Mouse (Mus musculus) embryonic facial prominence, embryonic 13.5 days (tissue): ENCODE measurements around the gene A1bg. TPM values are rescaled to one million over a fixed set of nuclear protein-coding genes. Genes with fewer than 3 reads are reported as not detected.

Experiments used
- ATAC-seq: fragments of 200-750 bp; cut with Nextera tagmentation; 2 replicates; pipeline ENCODE4 v1.8.0; 2017; ENCODE audit warnings: low read depth; ENCODE audit not compliant: insufficient number of reproducible peaks, insufficient read depth, low FRiP score, low TSS enrichment
- H3K27ac ChIP-seq: fragments of 300-500 bp; sonication (generic); 2 replicates; pipeline ENCODE4 v1.5.1; 2015; ENCODE audit warnings: moderate library complexity, mild to moderate bottlenecking, inconsistent platforms
- H3K27me3 ChIP-seq: fragments of 300-500 bp; sonication (generic); 2 replicates; pipeline ENCODE4 v1.6.1; 2015; ENCODE audit warnings: mild to moderate bottlenecking, inconsistent platforms
- H3K36me3 ChIP-seq: fragments of 300-500 bp; sonication (generic); 2 replicates; pipeline ENCODE4 v1.6.1; 2015; ENCODE audit warnings: mild to moderate bottlenecking, inconsistent platforms
- H3K4me1 ChIP-seq: fragments of 300-500 bp; sonication (generic); 2 replicates; pipeline ENCODE4 v1.6.1; 2015; ENCODE audit warnings: inconsistent platforms
- H3K4me2 ChIP-seq: fragments of 300-500 bp; sonication (generic); 2 replicates; pipeline ENCODE4 v1.6.1; 2015; ENCODE audit warnings: moderate library complexity, mild to moderate bottlenecking, inconsistent platforms
- H3K4me3 ChIP-seq: fragments of 300-500 bp; sonication (generic); 2 replicates; pipeline ENCODE4 v1.5.1; 2015; ENCODE audit warnings: mild to moderate bottlenecking, inconsistent platforms
- H3K9ac ChIP-seq: fragments of 300-500 bp; sonication (generic); 2 replicates; pipeline ENCODE4 v1.6.1; 2015; ENCODE audit warnings: mild to moderate bottlenecking, inconsistent platforms
- H3K9me3 ChIP-seq: fragments of 300-500 bp; sonication (generic); 2 replicates; pipeline ENCODE4 v1.6.1; 2016; ENCODE audit warnings: inconsistent platforms
- WGBS: fragments of 180-500 bp; shearing (Covaris S2); methylation state at CpG from one replicate; pipeline ENCODE4 v1.1.7; 2015; ENCODE audit warnings: mixed read lengths; 5-methylcytosine and 5-hydroxymethylcytosine counted together
- polyA plus RNA-seq: library from polyadenylated mRNA; unstranded; fragments of >200 nt; fragmentation: Nextera tagmentation; extraction: Ambion mirVana; gene quantifications from 2 replicates; pipeline ENCODE4 v1.2.1, GENCODE M21; 2015

The A1bg gene
- polyA plus RNA-seq: not detected in 2 replicates

- no peaks in the 10 kb centered on the region for H3K36me3 ChIP-seq
- H3K9ac ChIP-seq: no peak within 1 kb of the TSS
- no peak within 1 kb of the TSS for H3K4me3 ChIP-seq
- no peaks in the 10 kb centered on the region for H3K27me3 ChIP-seq
- H3K4me2 ChIP-seq: no peak within 1 kb of the TSS
- no peak within 1 kb of the TSS for H3K27ac ChIP-seq
- no peak for ATAC-seq
- H3K4me1 ChIP-seq: no peaks in the 10 kb centered on the region
- no peaks in the 10 kb centered on the region for H3K9me3 ChIP-seq
Observed at GRCm38 (mm10) chr15:60922912-60923311, at the start of gene A1bg. Gene A1bg, minus strand, starts transcription at chr15:60923012.

GRCm38 (mm10) chr15:60968549-60968861 is 45.7 kb upstream of the A1bg start:
- Histone ChIP-seq H3K36me3 (no peaks in the 10 kb centered on the region), H3K4me1 (no peaks in the 10 kb centered on the region), H3K4me2 (no peak overlapping the region), H3K27ac (no peak overlapping the region), H3K4me3 (no peak overlapping the region), H3K9ac (no peak overlapping the region), H3K27me3 (no peaks in the 10 kb centered on the region), H3K9me3 (no peaks in the 10 kb centered on the region)
- no peak for ATAC-seq
- 78% methylated on average over 1 of the region's 1 CpGs for WGBS

GRCm38 (mm10) chr15:60967841-60968548 is 45.2 kb upstream of the A1bg start:
- no peaks in the 10 kb centered on the region for H3K4me1 ChIP-seq
- no peak overlapping the region for H3K27ac ChIP-seq
- H3K9ac ChIP-seq: no peak overlapping the region
- no peaks in the 10 kb centered on the region for H3K27me3 ChIP-seq
- no peak overlapping the region for H3K4me2 ChIP-seq
- WGBS: 75% methylated on average over 9 of the region's 9 CpGs
- no peak overlapping the region for H3K4me3 ChIP-seq
- no peaks in the 10 kb centered on the region for H3K9me3 ChIP-seq
- no peak for ATAC-seq
- H3K36me3 ChIP-seq: no peaks in the 10 kb centered on the region

- H3K27me3 ChIP-seq: no peaks in the 10 kb centered on the region
- no peak overlapping the region for H3K4me2 ChIP-seq
- H3K9me3 ChIP-seq: no peaks in the 10 kb centered on the region
- no peak overlapping the region for H3K9ac ChIP-seq
- no peak for ATAC-seq
- H3K36me3 ChIP-seq: no peaks in the 10 kb centered on the region
- no peak overlapping the region for H3K4me3 ChIP-seq
- H3K4me1 ChIP-seq: no peaks in the 10 kb centered on the region
- WGBS: 53% methylated on average over 4 of the region's 4 CpGs
- H3K27ac ChIP-seq: no peak overlapping the region
Observed at GRCm38 (mm10) chr15:60925686-60926085, 2.9 kb upstream of the A1bg start.

GRCm38 (mm10) chr15:60903763-60904697 is 18.8 kb downstream of the A1bg start:
- WGBS: 63% methylated on average over 6 of the region's 6 CpGs
- ATAC-seq: no peak
- H3K9ac ChIP-seq: no peak overlapping the region

GRCm38 (mm10) chr15:60898187-60898965 is 24.4 kb downstream of the A1bg start:
- H3K36me3 ChIP-seq: no peaks in the 10 kb centered on the region
- 59% methylated on average over 6 of the region's 6 CpGs for WGBS
- no peak for ATAC-seq

More at GRCm38 (mm10) chr15:60903763-60904697, 18.8 kb downstream of the A1bg start:
- Histone ChIP-seq H3K9me3 (no peaks in the 10 kb centered on the region), H3K36me3 (no peaks in the 10 kb centered on the region), H3K4me2 (no peak overlapping the region), H3K27ac (no peak overlapping the region), H3K4me1 (no peaks in the 10 kb centered on the region), H3K27me3 (no peaks in the 10 kb centered on the region), H3K4me3 (no peak overlapping the region)

GRCm38 (mm10) chr15:60896040-60896439 is 26.8 kb downstream of the A1bg start:
- no peak overlapping the region for H3K4me2 ChIP-seq
- no peaks in the 10 kb centered on the region for H3K9me3 ChIP-seq
- H3K27ac ChIP-seq: no peak overlapping the region
- H3K4me3 ChIP-seq: no peak overlapping the region
- no peaks in the 10 kb centered on the region for H3K27me3 ChIP-seq
- H3K9ac ChIP-seq: no peak overlapping the region
- H3K4me1 ChIP-seq: peaks cover 8% of the 10 kb centered on the region; the same call in 1 of the 2 replicates
- no peaks in the 10 kb centered on the region for H3K36me3 ChIP-seq
- ATAC-seq: no peak
- WGBS: 86% methylated on average over 2 of the region's 2 CpGs

More at GRCm38 (mm10) chr15:60898187-60898965, 24.4 kb downstream of the A1bg start:
- Histone ChIP-seq H3K27me3 (no peaks in the 10 kb centered on the region), H3K27ac (no peak overlapping the region), H3K9ac (no peak overlapping the region), H3K9me3 (no peaks in the 10 kb centered on the region), H3K4me1 (no peaks in the 10 kb centered on the region), H3K4me3 (no peak overlapping the region), H3K4me2 (no peak overlapping the region)

GRCm38 (mm10) chr15:60892976-60893463 is 29.8 kb downstream of the A1bg start:
- no peak overlapping the region for H3K27ac ChIP-seq
- no peak overlapping the region for H3K4me3 ChIP-seq
- ATAC-seq: no peak
- no peak overlapping the region for H3K9ac ChIP-seq
- 65% methylated on average over 3 of the region's 3 CpGs for WGBS
- H3K27me3 ChIP-seq: no peaks in the 10 kb centered on the region
- H3K9me3 ChIP-seq: no peaks in the 10 kb centered on the region
- no peak overlapping the region for H3K4me2 ChIP-seq
- no peaks in the 10 kb centered on the region for H3K36me3 ChIP-seq
- H3K4me1 ChIP-seq: peaks cover 12% of the 10 kb centered on the region; the same call in 1 of the 2 replicates

- no peak for ATAC-seq
- no peaks in the 10 kb centered on the region for H3K27me3 ChIP-seq
- peaks cover 12% of the 10 kb centered on the region; the same call in 1 of the 2 replicates for H3K4me1 ChIP-seq
- H3K36me3 ChIP-seq: no peaks in the 10 kb centered on the region
- no peak overlapping the region for H3K4me3 ChIP-seq
- no peak overlapping the region for H3K9ac ChIP-seq
- 87% methylated on average over 2 of the region's 2 CpGs for WGBS
- H3K4me2 ChIP-seq: no peak overlapping the region
- H3K27ac ChIP-seq: no peak overlapping the region
- H3K9me3 ChIP-seq: no peaks in the 10 kb centered on the region
Observed at GRCm38 (mm10) chr15:60888724-60889123, 34.1 kb downstream of the A1bg start.

GRCm38 (mm10) chr15:60875721-60876120 is 47.1 kb downstream of the A1bg start:
- Histone ChIP-seq H3K9ac (no peak overlapping the region), H3K4me2 (no peak overlapping the region), H3K27ac (no peak overlapping the region), H3K27me3 (no peaks in the 10 kb centered on the region), H3K36me3 (no peaks in the 10 kb centered on the region), H3K4me1 (no peaks in the 10 kb centered on the region), H3K9me3 (no peaks in the 10 kb centered on the region), H3K4me3 (no peak overlapping the region)
- 82% methylated on average over 6 of the region's 6 CpGs for WGBS
- ATAC-seq: no peak

- Histone ChIP-seq H3K9me3 (no peaks in the 10 kb centered on the region), H3K27me3 (no peaks in the 10 kb centered on the region), H3K36me3 (no peaks in the 10 kb centered on the region), H3K4me2 (no peak overlapping the region), H3K4me1 (no peaks in the 10 kb centered on the region), H3K4me3 (no peak overlapping the region), H3K27ac (no peak overlapping the region), H3K9ac (no peak overlapping the region)
- no peak for ATAC-seq
- 67% methylated on average over 3 of the region's 3 CpGs for WGBS
Observed at GRCm38 (mm10) chr15:60862417-60862816, 60.4 kb downstream of the A1bg start.
